Mouse (Mus musculus) brain, embryonic 14.5 days (tissue): ENCODE measurements at regions not wholly inside any gene's neighbourhood (a gene's known extent, or its start where the extent isn't known, plus 50 kb on each side); places are given as distances from the start of the nearest gene placed in this dataset.
A peak's percentile ranks its signal among the peaks of the same experiment; 100 is the strongest.

Experiments used
- DNase-seq: peaks from one replicate; pipeline ENCODE4 v3.0.0-alpha.2; 2011; ENCODE audit warnings: low read depth
- CTCF ChIP-seq: fragments of 200-500 bp; IDR thresholded peaks from 2 replicates; pipeline ENCODE4 v1.5.1; 2012; ENCODE audit warnings: inconsistent platforms, mild to moderate bottlenecking, moderate library complexity, borderline replicate concordance; ENCODE audit not compliant: insufficient read depth, insufficient read length; ENCODE audit errors: extremely low read depth
- POLR2A ChIP-seq: fragments of 200-500 bp; IDR thresholded peaks from 2 replicates; pipeline ENCODE4 v1.6.1; 2012; ENCODE audit warnings: mild to moderate bottlenecking, inconsistent platforms, borderline replicate concordance; ENCODE audit not compliant: poor library complexity, insufficient read depth, insufficient read length, severe bottlenecking; ENCODE audit errors: extremely low read depth

- TF ChIP-seq CTCF (no peak), POLR2A (no peak)
- DNase-seq: no peak
Observed at GRCm38 (mm10) chr3:38312121-38312520, 172.5 kb downstream of the Ankrd50 start.

GRCm38 (mm10) chr3:38299898-38300751 lies 184.5 kb downstream of the Ankrd50 start:
- DNase-seq: peak; percentile 44
- no peak for TF ChIP-seq CTCF
- TF ChIP-seq POLR2A: no peak

GRCm38 (mm10) chr3:38299236-38299897 lies 185.3 kb downstream of the Ankrd50 start:
- DNase-seq: peak; percentile 95
- TF ChIP-seq CTCF: no peak
- no peak for TF ChIP-seq POLR2A

- no peak for DNase-seq
- TF ChIP-seq POLR2A (no peak), CTCF (no peak)
Observed at GRCm38 (mm10) chr3:38297499-38297898, 187.1 kb downstream of the Ankrd50 start.

GRCm38 (mm10) chr3:38289062-38289461 lies 195.6 kb downstream of the Ankrd50 start:
- peak; percentile 29 for DNase-seq
- TF ChIP-seq CTCF (no peak), POLR2A (no peak)

- no peak for TF ChIP-seq CTCF
- TF ChIP-seq POLR2A: no peak
- peak; percentile 25 for DNase-seq
Observed at GRCm38 (mm10) chr3:38283687-38284124, 200.9 kb downstream of the Ankrd50 start.

- DNase-seq: no peak
- TF ChIP-seq POLR2A (no peak), CTCF (no peak)
Observed at GRCm38 (mm10) chr3:38282891-38283290, 201.8 kb downstream of the Ankrd50 start.

GRCm38 (mm10) chr3:38281683-38282082 lies 203.0 kb downstream of the Ankrd50 start:
- TF ChIP-seq POLR2A (no peak), CTCF (no peak)
- DNase-seq: no peak

GRCm38 (mm10) chr3:38280876-38281275 lies 203.8 kb downstream of the Ankrd50 start:
- no peak for DNase-seq
- no peak for TF ChIP-seq CTCF
- TF ChIP-seq POLR2A: no peak

GRCm38 (mm10) chr3:38280105-38280504 lies 204.5 kb downstream of the Ankrd50 start:
- TF ChIP-seq CTCF (no peak), POLR2A (no peak)
- no peak for DNase-seq

- DNase-seq: no peak
- TF ChIP-seq POLR2A: no peak
- no peak for TF ChIP-seq CTCF
Observed at GRCm38 (mm10) chr3:38276948-38277504, 207.6 kb downstream of the Ankrd50 start.

GRCm38 (mm10) chr3:38275321-38275720 lies 209.3 kb downstream of the Ankrd50 start:
- no peak for DNase-seq
- TF ChIP-seq POLR2A (no peak), CTCF (no peak)

GRCm38 (mm10) chr3:38270742-38271141 lies 213.9 kb downstream of the Ankrd50 start:
- DNase-seq: no peak
- no peak for TF ChIP-seq CTCF
- no peak for TF ChIP-seq POLR2A

GRCm38 (mm10) chr3:38268226-38268625 lies 216.4 kb downstream of the Ankrd50 start:
- TF ChIP-seq CTCF (no peak), POLR2A (no peak)
- DNase-seq: no peak
